Mouse (Mus musculus): ENCODE data around the gene Cadps2. TPM values are rescaled to one million over a fixed set of nuclear protein-coding genes. Genes with fewer than 3 reads are reported as not detected.

Gene Cadps2
- total RNA-seq, 2 experiments from 2014 or later = 0.10 to 0.26 TPM

Other genes starting within 250 kb of the Cadps2 start
- gene Rnf133, start 189.1 kb downstream of the Cadps2 start, total RNA-seq (2021) = not detected
- gene Rnf148, start 184.3 kb downstream of the Cadps2 start, total RNA-seq (2021) = not detected
- not detected for gene Tas2r118, start 130.6 kb upstream of the Cadps2 start, total RNA-seq (2021)

Data from gastrocnemius, postnatal 36 days (tissue).